Mouse (Mus musculus): ENCODE results near the gene Rhobtb1. TPM values are rescaled to one million over a fixed set of nuclear protein-coding genes. Genes with fewer than 3 reads are reported as not detected.

The Rhobtb1 gene
- polyA plus RNA-seq, 1 experiment from 2014 or later = 12.8 TPM

GRCm38 (mm10) chr10:69219289-69219626, 68.0 kb downstream of the Rhobtb1 start:
- 95% methylated on average over 2 of the region's 2 CpGs for WGBS
- Histone ChIP-seq H3K4me1 (ENCODE audit: control insufficient read depth, insufficient read depth, low read length) (peaks cover 1% of the 10 kb centered on the region; the same call in 1 of the 2 replicates), H3K4me2 (ENCODE audit: low read length) (no peak overlapping the region), H3K36me3 (ENCODE audit: control insufficient read depth, insufficient read depth, low read length) (0 out of 2 replicates have a peak, but pooled peaks cover 5% of the 10 kb centered on the region), H3K9me3 (replicated peaks; ENCODE audit: control insufficient read depth, low read length) (0 out of 2 replicates have a peak, but pooled peaks cover 3% of the 10 kb centered on the region), H3K27ac (ENCODE audit: low read depth, low read length) (no peak overlapping the region), H3K4me3 (ENCODE audit: low read depth, low read length) (no peak overlapping the region), H3K9ac (ENCODE audit: low read length) (no peak overlapping the region), H3K27me3 (replicated peaks; ENCODE audit: control insufficient read depth, insufficient read depth, low read length) (no peaks in the 10 kb centered on the region)
- DNase-seq (ENCODE audit: low spot score) = no peak
- ATAC-seq = no peak

GRCm38 (mm10) chr10:69220296-69220695, 69.1 kb downstream of the Rhobtb1 start:
- no peak for DNase-seq (ENCODE audit: low spot score)
- ATAC-seq = no peak
- Histone ChIP-seq H3K27ac (ENCODE audit: low read depth, low read length) (no peak overlapping the region), H3K4me3 (ENCODE audit: low read depth, low read length) (no peak overlapping the region), H3K9me3 (replicated peaks; ENCODE audit: control insufficient read depth, low read length) (0 out of 2 replicates have a peak, but pooled peaks cover 3% of the 10 kb centered on the region), H3K27me3 (replicated peaks; ENCODE audit: control insufficient read depth, insufficient read depth, low read length) (no peaks in the 10 kb centered on the region), H3K9ac (ENCODE audit: low read length) (no peak overlapping the region), H3K36me3 (ENCODE audit: control insufficient read depth, insufficient read depth, low read length) (0 out of 2 replicates have a peak, but pooled peaks cover 5% of the 10 kb centered on the region), H3K4me1 (ENCODE audit: control insufficient read depth, insufficient read depth, low read length) (no peaks in the 10 kb centered on the region), H3K4me2 (ENCODE audit: low read length) (no peak overlapping the region)
- WGBS = 92% methylated on average over 6 of the region's 6 CpGs

DNA sequence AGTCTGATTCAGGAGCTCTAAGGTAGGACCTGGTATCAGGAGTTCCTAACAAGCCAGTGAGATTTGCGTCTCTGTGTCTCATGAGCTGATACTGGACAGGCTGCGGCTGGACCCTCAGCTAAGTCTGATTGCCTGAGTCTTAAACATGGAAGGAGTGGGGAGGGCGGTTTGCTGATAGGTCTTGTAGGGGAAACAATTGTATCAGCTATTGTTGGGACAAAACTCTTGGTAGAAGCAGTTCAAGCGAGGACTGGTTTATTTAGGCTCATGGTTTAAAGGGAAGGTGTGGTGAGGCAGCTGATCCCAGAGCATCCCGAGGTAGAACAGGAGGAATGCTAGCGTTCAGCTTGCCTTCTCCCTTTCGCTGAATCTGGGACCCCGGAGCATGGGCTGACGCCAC, 69.9 kb downstream of the Rhobtb1 start:
- no peak overlapping the region for H3K9ac ChIP-seq (ENCODE audit: low read length)

GRCm38 (mm10) chr10:69221955-69222354, 70.7 kb downstream of the Rhobtb1 start:
- WGBS = 81% methylated on average over 3 of the region's 3 CpGs
- Histone ChIP-seq H3K27me3 (replicated peaks; ENCODE audit: control insufficient read depth, insufficient read depth, low read length) (no peaks in the 10 kb centered on the region), H3K9me3 (replicated peaks; ENCODE audit: control insufficient read depth, low read length) (no peaks in the 10 kb centered on the region), H3K27ac (ENCODE audit: low read depth, low read length) (no peak overlapping the region), H3K4me1 (ENCODE audit: control insufficient read depth, insufficient read depth, low read length) (no peaks in the 10 kb centered on the region), H3K4me3 (ENCODE audit: low read depth, low read length) (no peak overlapping the region), H3K9ac (ENCODE audit: low read length) (no peak overlapping the region), H3K4me2 (ENCODE audit: low read length) (no peak overlapping the region), H3K36me3 (ENCODE audit: control insufficient read depth, insufficient read depth, low read length) (0 out of 2 replicates have a peak, but pooled peaks cover 5% of the 10 kb centered on the region)
- ATAC-seq (no peak), DNase-seq (ENCODE audit: low spot score) (no peak)

More for the DNA sequence above, 69.9 kb downstream of the Rhobtb1 start:
- no peaks in the 10 kb centered on the region for H3K4me1 ChIP-seq (ENCODE audit: control insufficient read depth, insufficient read depth, low read length)
- no peak overlapping the region for H3K27ac ChIP-seq (ENCODE audit: low read depth, low read length)
- WGBS = 90% methylated on average over 9 of the region's 9 CpGs
- H3K4me3 ChIP-seq (ENCODE audit: low read depth, low read length) = no peak overlapping the region
- no peaks in the 10 kb centered on the region for H3K27me3 ChIP-seq (replicated peaks; ENCODE audit: control insufficient read depth, insufficient read depth, low read length)
- H3K4me2 ChIP-seq (ENCODE audit: low read length) = no peak overlapping the region
- 0 out of 2 replicates have a peak, but pooled peaks cover 3% of the 10 kb centered on the region for H3K9me3 ChIP-seq (replicated peaks; ENCODE audit: control insufficient read depth, low read length)
- no peak for DNase-seq (ENCODE audit: low spot score)
- ATAC-seq = no peak
- 0 out of 2 replicates have a peak, but pooled peaks cover 5% of the 10 kb centered on the region for H3K36me3 ChIP-seq (ENCODE audit: control insufficient read depth, insufficient read depth, low read length)

- ATAC-seq = no peak
- 0 out of 2 replicates have a peak, but pooled peaks cover 5% of the 10 kb centered on the region for H3K36me3 ChIP-seq (ENCODE audit: control insufficient read depth, insufficient read depth, low read length)
- WGBS = 92% methylated on average over 4 of the region's 4 CpGs
- no peak overlapping the region for H3K27ac ChIP-seq (ENCODE audit: low read depth, low read length)
- no peak overlapping the region for H3K4me3 ChIP-seq (ENCODE audit: low read depth, low read length)
- no peaks in the 10 kb centered on the region for H3K27me3 ChIP-seq (replicated peaks; ENCODE audit: control insufficient read depth, insufficient read depth, low read length)
- no peak overlapping the region for H3K9ac ChIP-seq (ENCODE audit: low read length)
- DNase-seq (ENCODE audit: low spot score) = no peak
- H3K9me3 ChIP-seq (replicated peaks; ENCODE audit: control insufficient read depth, low read length) = no peaks in the 10 kb centered on the region
- H3K4me2 ChIP-seq (ENCODE audit: low read length) = no peak overlapping the region
- no peaks in the 10 kb centered on the region for H3K4me1 ChIP-seq (ENCODE audit: control insufficient read depth, insufficient read depth, low read length)
These were observed 72.0 kb downstream of the Rhobtb1 start for GRCm38 (mm10) chr10:69223232-69223631.

DNA sequence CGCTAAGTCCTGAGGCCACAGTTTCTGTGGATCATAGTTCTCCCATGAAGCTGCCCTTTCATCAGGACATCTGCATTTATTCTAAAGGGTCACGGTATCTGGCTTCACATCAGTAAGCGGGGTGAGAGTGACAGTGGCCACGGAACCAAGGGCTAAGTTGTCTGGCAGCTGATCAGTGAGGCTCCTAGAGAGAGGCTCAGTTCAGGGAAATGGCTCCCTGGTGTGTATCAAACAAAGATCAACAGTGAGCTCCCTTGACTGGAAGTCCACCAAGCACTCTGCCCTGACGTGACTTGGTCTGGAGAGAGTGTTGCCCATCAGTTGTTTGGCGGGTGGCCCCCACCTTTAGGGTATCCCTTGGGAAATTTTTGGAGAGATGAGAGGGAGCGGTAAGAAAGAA, 73.0 kb downstream of the Rhobtb1 start:
- no peak for ATAC-seq
- no peak overlapping the region for H3K9ac ChIP-seq (ENCODE audit: low read length)
- H3K27me3 ChIP-seq (replicated peaks; ENCODE audit: control insufficient read depth, insufficient read depth, low read length) = no peaks in the 10 kb centered on the region
- H3K4me2 ChIP-seq (ENCODE audit: low read length) = no peak overlapping the region
- no peaks in the 10 kb centered on the region for H3K36me3 ChIP-seq (ENCODE audit: control insufficient read depth, insufficient read depth, low read length)
- no peaks in the 10 kb centered on the region for H3K9me3 ChIP-seq (replicated peaks; ENCODE audit: control insufficient read depth, low read length)
- 68% methylated on average over 7 of the region's 7 CpGs for whole genome bisulfite sequencing
- H3K4me1 ChIP-seq (ENCODE audit: control insufficient read depth, insufficient read depth, low read length) = no peaks in the 10 kb centered on the region
- no peak for DNase-seq (ENCODE audit: low spot score)
- no peak overlapping the region for H3K4me3 ChIP-seq (ENCODE audit: low read depth, low read length)
- H3K27ac ChIP-seq (ENCODE audit: low read depth, low read length) = no peak overlapping the region

- Histone ChIP-seq H3K4me2 (ENCODE audit: low read length) (no peak overlapping the region), H3K36me3 (ENCODE audit: control insufficient read depth, insufficient read depth, low read length) (no peaks in the 10 kb centered on the region), H3K9ac (ENCODE audit: low read length) (no peak overlapping the region), H3K9me3 (replicated peaks; ENCODE audit: control insufficient read depth, low read length) (no peaks in the 10 kb centered on the region), H3K27ac (ENCODE audit: low read depth, low read length) (no peak overlapping the region), H3K4me3 (ENCODE audit: low read depth, low read length) (no peak overlapping the region), H3K4me1 (ENCODE audit: control insufficient read depth, insufficient read depth, low read length) (no peaks in the 10 kb centered on the region), H3K27me3 (replicated peaks; ENCODE audit: control insufficient read depth, insufficient read depth, low read length) (no peaks in the 10 kb centered on the region)
- WGBS = 96% methylated on average over 5 of the region's 5 CpGs
- ATAC-seq (no peak), DNase-seq (ENCODE audit: low spot score) (no peak)
These were observed 74.2 kb downstream of the Rhobtb1 start for GRCm38 (mm10) chr10:69225471-69225870.

DNA sequence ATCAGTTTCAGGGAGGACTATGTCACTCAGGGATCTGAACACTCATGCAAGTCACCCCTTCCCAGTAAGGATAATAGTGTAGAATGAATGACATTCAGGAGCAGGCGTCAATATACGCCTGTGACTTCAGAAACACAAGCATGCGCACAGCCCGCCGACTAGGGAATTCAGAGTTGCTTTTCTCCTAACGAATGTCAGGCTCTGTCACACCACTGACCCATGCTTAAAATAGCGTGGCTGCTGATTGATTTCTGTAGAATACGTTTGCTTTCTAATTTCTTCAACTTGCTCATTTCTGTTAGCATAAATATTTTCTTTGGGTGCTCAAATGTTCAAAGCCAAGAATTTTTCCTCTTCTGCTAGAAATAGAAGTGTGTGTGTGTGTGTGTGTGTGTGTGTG, 74.7 kb downstream of the Rhobtb1 start:
- Histone ChIP-seq H3K9me3 (replicated peaks; ENCODE audit: control insufficient read depth, low read length) (no peaks in the 10 kb centered on the region), H3K36me3 (ENCODE audit: control insufficient read depth, insufficient read depth, low read length) (no peaks in the 10 kb centered on the region), H3K4me1 (ENCODE audit: control insufficient read depth, insufficient read depth, low read length) (no peaks in the 10 kb centered on the region), H3K4me2 (ENCODE audit: low read length) (no peak overlapping the region), H3K9ac (ENCODE audit: low read length) (no peak overlapping the region), H3K27me3 (replicated peaks; ENCODE audit: control insufficient read depth, insufficient read depth, low read length) (no peaks in the 10 kb centered on the region), H3K4me3 (ENCODE audit: low read depth, low read length) (no peak overlapping the region), H3K27ac (ENCODE audit: low read depth, low read length) (no peak overlapping the region)
- no peak for DNase-seq (ENCODE audit: low spot score)
- no peak for ATAC-seq
- WGBS = 76% methylated on average over 8 of the region's 8 CpGs

DNA sequence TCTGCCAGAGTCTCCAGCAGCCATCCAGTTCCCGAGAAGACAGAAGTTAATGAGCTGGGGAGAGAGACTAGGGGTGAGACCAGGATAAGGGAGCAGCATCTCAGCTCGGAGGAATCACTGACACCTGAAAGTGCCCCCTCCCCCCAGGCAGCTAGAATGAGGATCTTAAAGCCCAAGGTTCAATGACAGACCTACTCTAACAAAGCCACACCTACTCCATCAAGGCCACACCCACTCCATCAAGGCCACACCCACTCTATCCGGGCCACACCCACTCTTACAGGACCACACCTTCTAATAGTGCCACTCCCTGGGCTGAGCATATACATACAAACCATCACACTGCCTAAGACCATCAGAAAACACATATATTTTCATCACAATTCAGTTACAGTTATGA, 86.0 kb downstream of the Rhobtb1 start:
- H3K4me2 ChIP-seq (ENCODE audit: low read length) = no peak overlapping the region
- H3K27ac ChIP-seq (ENCODE audit: low read depth, low read length) = no peak overlapping the region
- no peaks in the 10 kb centered on the region for H3K27me3 ChIP-seq (replicated peaks; ENCODE audit: control insufficient read depth, insufficient read depth, low read length)
- no peaks in the 10 kb centered on the region for H3K4me1 ChIP-seq (ENCODE audit: control insufficient read depth, insufficient read depth, low read length)
- no peak overlapping the region for H3K4me3 ChIP-seq (ENCODE audit: low read depth, low read length)
- no peak overlapping the region for H3K9ac ChIP-seq (ENCODE audit: low read length)
- H3K9me3 ChIP-seq (replicated peaks; ENCODE audit: control insufficient read depth, low read length) = no peaks in the 10 kb centered on the region
- 81% methylated on average over 3 of the region's 3 CpGs for WGBS
- H3K36me3 ChIP-seq (ENCODE audit: control insufficient read depth, insufficient read depth, low read length) = no peaks in the 10 kb centered on the region
- no peak for DNase-seq (ENCODE audit: low spot score)
- no peak for ATAC-seq

Measured in forebrain, embryonic 14.5 days (tissue).